14 mouse cellular contexts compared by ENCODE assay signal in genomic region chrX:155728387-155728786, GRCm38 (mm10).
"Had no signal": no experiment of that assay in that cellular context is flagged by ENCODE, and none has a peak within 500 bp of the region (broad histone marks: within the 10 kb centered on the region; RNA-seq: fewer than 3 reads in every experiment).

No protein-coding gene starts in this region.

- ATAC-seq: midbrain, embryonic 16.5 days had no signal

- H3K4me2 ChIP-seq: limb, embryonic 15.5 days; midbrain, embryonic 11.5 days; neural tube, embryonic 15.5 days had no signal

- H3K36me3 ChIP-seq: limb, embryonic 15.5 days; neural tube, embryonic 15.5 days had no signal

- H3K4me3 ChIP-seq: left cerebral cortex, adult 2 months; limb, embryonic 15.5 days; megakaryocyte, embryonic 14.5 days; neural tube, embryonic 15.5 days had no signal

- H3K27me3 ChIP-seq: limb, embryonic 15.5 days; megakaryocyte, embryonic 14.5 days; neural tube, embryonic 15.5 days had no signal

- H3K9ac ChIP-seq: limb, embryonic 15.5 days; liver, embryonic 14.5 days; neural tube, embryonic 15.5 days had no signal

- DNase-seq: kidney, adult 18-20 months; kidney, postnatal 25 days; lung, adult 18-20 months; right cerebral cortex, postnatal 4 days; spleen, adult 18-20 months; thymus, adult 18-20 months; thymus, postnatal 14 days had no signal

- H3K4me1 ChIP-seq: limb, embryonic 15.5 days; megakaryocyte, embryonic 14.5 days; neural tube, embryonic 15.5 days had no signal

- H3K27ac ChIP-seq: left cerebral cortex, adult 2 months; limb, embryonic 15.5 days; liver, embryonic 14.5 days; neural tube, embryonic 15.5 days had no signal

- H3K9me3 ChIP-seq: limb, embryonic 15.5 days; megakaryocyte, embryonic 14.5 days; neural tube, embryonic 15.5 days had no signal
